Mouse (Mus musculus) forebrain, embryonic 14.5 days (tissue): ENCODE data around the gene Arhgap10. TPM values are rescaled to one million over a fixed set of nuclear protein-coding genes. Genes with fewer than 3 reads are reported as not detected.

Source experiments
- ATAC-seq: fragments of 200-750 bp; cut with Nextera tagmentation; 2 replicates; pipeline ENCODE4 v1.8.0; 2017; ENCODE audit warnings: mild to moderate bottlenecking, moderate library complexity
- DNase-seq: peaks from one replicate; pipeline ENCODE4 v3.0.0-alpha.2; 2015; ENCODE audit warnings: low spot score
- H3K27ac ChIP-seq: fragments of 300-500 bp; sonication (generic); 2 replicates; pipeline ENCODE4 v1.5.1; 2014; ENCODE audit warnings: low read depth, mild to moderate bottlenecking, control low read depth, low read length, moderate library complexity
- H3K27me3 ChIP-seq: fragments of 300-500 bp; sonication (generic); replicated peaks from 2 replicates; pipeline ENCODE4 v1.6.1; 2014; ENCODE audit warnings: low read length, control low read depth, mixed read lengths; ENCODE audit not compliant: control insufficient read depth, insufficient read depth
- H3K36me3 ChIP-seq: fragments of 300-500 bp; sonication (generic); 2 replicates; pipeline ENCODE4 v1.6.1; 2014; ENCODE audit warnings: low read length, control low read depth; ENCODE audit not compliant: control insufficient read depth, insufficient read depth
- H3K4me1 ChIP-seq: fragments of 300-500 bp; sonication (generic); 2 replicates; pipeline ENCODE4 v1.6.1; 2014; ENCODE audit warnings: antibody characterized with exemption, low read length, control low read depth; ENCODE audit not compliant: control insufficient read depth, insufficient read depth
- H3K4me2 ChIP-seq: fragments of 300-500 bp; sonication (generic); 2 replicates; pipeline ENCODE4 v1.6.1; 2014; ENCODE audit warnings: mild to moderate bottlenecking, control low read depth, low read length
- H3K4me3 ChIP-seq: fragments of 300-500 bp; sonication (generic); 2 replicates; pipeline ENCODE4 v1.5.1; 2014; ENCODE audit warnings: low read depth, low read length, control low read depth
- H3K9ac ChIP-seq: fragments of 300-500 bp; sonication (generic); 2 replicates; pipeline ENCODE4 v1.6.1; 2014; ENCODE audit warnings: mild to moderate bottlenecking, low read length, control low read depth, moderate library complexity
- H3K9me3 ChIP-seq: fragments of 300-500 bp; sonication (generic); replicated peaks from 2 replicates; pipeline ENCODE4 v1.6.1; 2016; ENCODE audit warnings: low read length, control low read depth, mixed read lengths; ENCODE audit not compliant: control insufficient read depth
- WGBS: fragments of 180-500 bp; shearing (Covaris S2); extraction: QIAGEN DNeasy Blood & Tissue Kit; methylation state at CpG from one replicate; pipeline ENCODE4 v1.1.7; 2014; 5-methylcytosine and 5-hydroxymethylcytosine counted together
- polyA plus RNA-seq: library from polyadenylated mRNA; unstranded; fragments of >200 nt; fragmentation: Nextera tagmentation; extraction: Ambion mirVana; gene quantifications from 2 replicates; pipeline ENCODE4 v1.2.1, GENCODE M21; 2014

Gene Arhgap10
- polyA plus RNA-seq, 1 experiment from 2014 or later = 3.6 TPM

DNA sequence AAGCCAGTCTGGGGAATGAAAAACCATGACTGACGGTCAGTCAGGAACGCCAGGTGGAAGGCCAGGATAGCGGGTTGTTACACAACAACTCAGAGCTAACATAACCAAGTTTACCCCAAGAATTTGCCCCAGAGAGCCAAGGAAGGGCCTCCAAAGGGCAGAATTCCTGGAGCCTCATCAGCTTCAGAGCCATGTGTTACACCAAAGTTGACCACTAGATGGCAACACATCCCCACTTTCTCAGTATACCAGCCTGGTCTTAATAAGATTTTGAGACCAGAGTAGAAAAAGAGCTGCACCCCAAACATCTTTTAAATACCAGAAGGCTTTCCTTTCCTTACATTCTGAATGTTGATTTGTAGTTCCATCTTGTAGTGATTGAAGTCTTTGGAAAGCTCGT lies 98.0 kb downstream of the Arhgap10 start:
- Histone ChIP-seq H3K4me3 (no peak overlapping the region), H3K27ac (no peak overlapping the region), H3K4me1 (no peaks in the 10 kb centered on the region), H3K9ac (no peak overlapping the region), H3K4me2 (no peak overlapping the region), H3K27me3 (no peaks in the 10 kb centered on the region), H3K9me3 (no peaks in the 10 kb centered on the region), H3K36me3 (no peaks in the 10 kb centered on the region)
- DNase-seq = peak; percentile 80
- 45% methylated on average over 4 of the region's 4 CpGs for WGBS
- ATAC-seq = peak; percentile 89

DNA sequence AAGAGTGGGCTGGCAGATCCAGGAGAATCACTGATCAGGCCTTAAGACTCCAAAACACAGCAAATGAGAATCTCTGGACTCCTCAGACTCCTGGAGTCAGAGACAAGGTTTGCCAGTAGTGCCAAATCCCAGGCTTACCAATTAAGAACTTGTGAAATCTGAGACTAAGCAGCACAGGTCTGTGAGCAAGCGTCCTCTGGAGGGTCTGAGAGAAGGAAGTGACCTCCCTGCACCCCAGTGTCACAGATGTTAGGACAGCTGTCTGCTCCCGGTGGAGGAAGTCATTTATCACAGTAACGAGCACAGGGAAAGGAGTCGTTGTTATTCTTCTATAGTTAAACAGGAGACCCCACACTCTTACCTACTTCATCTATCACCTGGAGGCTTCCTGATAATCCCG lies 101.0 kb downstream of the Arhgap10 start:
- no peak for ATAC-seq
- H3K9ac ChIP-seq = no peak overlapping the region
- no peaks in the 10 kb centered on the region for H3K27me3 ChIP-seq
- H3K36me3 ChIP-seq = no peaks in the 10 kb centered on the region
- no peaks in the 10 kb centered on the region for H3K4me1 ChIP-seq
- H3K9me3 ChIP-seq = no peaks in the 10 kb centered on the region
- no peak overlapping the region for H3K4me3 ChIP-seq
- no peak overlapping the region for H3K27ac ChIP-seq
- DNase-seq = no peak
- no peak overlapping the region for H3K4me2 ChIP-seq
- 35% methylated on average over 5 of the region's 5 CpGs for WGBS

DNA sequence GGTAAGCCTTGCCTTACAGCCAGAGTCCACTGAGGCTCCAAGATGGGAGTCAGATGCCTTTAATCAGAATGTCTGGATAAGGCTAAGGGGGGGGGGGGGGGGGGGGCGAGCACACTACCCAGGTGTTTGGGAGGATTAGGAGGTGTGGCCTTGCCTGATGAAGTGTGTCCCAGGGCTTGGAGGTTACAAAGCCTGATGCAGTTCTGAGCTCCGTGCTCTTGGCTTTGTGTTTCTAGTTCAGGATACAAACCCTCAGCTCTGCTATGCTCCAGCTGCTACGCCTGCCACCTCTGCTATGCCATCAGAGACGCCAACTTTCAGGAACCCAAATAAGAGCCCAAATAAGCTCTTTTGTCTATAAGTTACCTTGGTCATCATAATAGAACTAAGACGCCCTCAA lies 101.7 kb downstream of the Arhgap10 start:
- no peak overlapping the region for H3K27ac ChIP-seq
- DNase-seq = no peak

DNA sequence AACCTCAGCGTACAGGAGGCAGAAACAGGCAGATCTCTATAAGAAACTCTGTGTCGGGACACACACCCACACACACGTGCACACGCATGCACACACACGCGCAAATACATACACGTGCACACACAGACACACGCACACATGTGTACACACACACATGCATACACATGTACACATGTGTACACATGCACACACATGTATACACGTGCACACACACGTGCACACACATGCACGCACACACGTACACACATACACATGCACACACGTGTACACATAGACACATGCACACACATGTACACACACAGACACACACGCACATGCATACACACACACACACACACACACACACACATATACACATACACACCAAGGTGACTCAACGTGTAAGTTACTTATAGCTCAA lies 106.5 kb downstream of the Arhgap10 start:
- no peaks in the 10 kb centered on the region for H3K36me3 ChIP-seq
- WGBS = 98% methylated on average over 15 of the region's 15 CpGs
- H3K9me3 ChIP-seq = no peaks in the 10 kb centered on the region
- ATAC-seq (no peak), DNase-seq (no peak)
- H3K27me3 ChIP-seq = no peaks in the 10 kb centered on the region
- H3K4me2 ChIP-seq = no peak overlapping the region
- no peak overlapping the region for H3K27ac ChIP-seq
- no peak overlapping the region for H3K9ac ChIP-seq
- no peak overlapping the region for H3K4me3 ChIP-seq
- no peaks in the 10 kb centered on the region for H3K4me1 ChIP-seq

More for the DNA sequence above, 101.7 kb downstream of the Arhgap10 start:
- Histone ChIP-seq H3K27me3 (no peaks in the 10 kb centered on the region), H3K9ac (no peak overlapping the region), H3K4me3 (no peak overlapping the region), H3K9me3 (no peaks in the 10 kb centered on the region), H3K4me2 (no peak overlapping the region), H3K4me1 (no peaks in the 10 kb centered on the region), H3K36me3 (no peaks in the 10 kb centered on the region)
- 67% methylated on average over 5 of the region's 5 CpGs for WGBS
- ATAC-seq = no peak

DNA sequence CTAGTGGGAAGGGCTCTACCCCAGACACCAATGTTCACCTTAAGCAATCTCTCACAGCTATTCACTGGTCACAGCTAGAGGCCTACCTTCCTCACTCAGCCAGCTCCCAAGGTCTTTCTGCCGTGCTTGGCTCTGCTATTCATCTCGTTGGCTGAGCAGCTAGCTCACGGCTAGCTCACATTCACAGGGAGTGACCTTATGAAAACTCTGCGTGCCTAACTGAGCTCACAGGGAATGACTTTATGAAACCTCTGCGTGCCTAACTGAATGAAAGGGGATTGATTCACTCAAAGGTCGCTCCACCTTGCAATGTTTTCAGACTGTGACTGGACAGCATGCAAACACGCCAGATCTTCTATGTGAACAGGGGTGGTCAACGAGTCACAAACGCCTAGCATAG lies 107.4 kb downstream of the Arhgap10 start:
- H3K9ac ChIP-seq = no peak overlapping the region
- WGBS = 74% methylated on average over 9 of the region's 9 CpGs
- no peaks in the 10 kb centered on the region for H3K36me3 ChIP-seq
- no peak overlapping the region for H3K4me3 ChIP-seq
- no peak overlapping the region for H3K27ac ChIP-seq
- no peaks in the 10 kb centered on the region for H3K9me3 ChIP-seq
- no peak overlapping the region for H3K4me2 ChIP-seq
- DNase-seq (no peak), ATAC-seq (no peak)
- H3K27me3 ChIP-seq = no peaks in the 10 kb centered on the region
- no peaks in the 10 kb centered on the region for H3K4me1 ChIP-seq

DNA sequence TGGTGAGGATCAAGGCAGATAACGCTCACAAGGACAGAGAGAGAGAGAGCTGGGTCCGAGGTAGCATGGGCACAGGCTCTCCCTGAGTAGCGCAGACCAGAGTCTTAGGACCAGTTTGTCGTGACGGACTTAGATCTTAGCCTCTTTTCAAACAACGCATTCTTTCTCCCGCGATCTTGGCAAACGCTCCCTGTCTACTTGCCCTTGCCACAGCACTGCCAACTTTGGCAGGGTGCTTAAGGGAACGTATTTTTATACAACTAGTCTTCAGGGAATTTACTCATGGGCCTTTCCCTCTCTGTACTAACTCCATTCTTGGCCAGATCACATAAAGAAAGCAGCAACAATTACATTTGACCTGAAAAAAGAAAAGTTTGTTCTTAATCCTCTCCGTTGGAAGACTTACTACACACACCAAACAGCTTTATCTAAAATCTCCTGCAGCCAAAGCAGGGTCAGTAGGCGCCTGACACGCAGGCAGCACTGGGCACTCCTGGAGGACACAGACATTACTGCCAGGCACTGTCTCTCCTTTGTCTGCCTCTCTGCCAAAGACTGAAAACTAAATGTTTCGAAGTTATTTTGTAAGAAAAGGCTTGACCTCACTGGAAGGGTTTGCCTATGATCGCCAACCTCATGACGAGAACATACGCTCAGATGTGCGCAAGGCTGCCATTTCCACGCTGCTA lies 109.1 kb downstream of the Arhgap10 start:
- Histone ChIP-seq H3K4me1 (no peaks in the 10 kb centered on the region), H3K4me2 (no peak overlapping the region), H3K36me3 (no peaks in the 10 kb centered on the region), H3K4me3 (no peak overlapping the region), H3K27me3 (no peaks in the 10 kb centered on the region), H3K9me3 (no peaks in the 10 kb centered on the region), H3K9ac (no peak overlapping the region), H3K27ac (no peak overlapping the region)
- WGBS = 86% methylated on average over 19 of the region's 19 CpGs
- peak; percentile 17 for DNase-seq
- no peak for ATAC-seq

DNA sequence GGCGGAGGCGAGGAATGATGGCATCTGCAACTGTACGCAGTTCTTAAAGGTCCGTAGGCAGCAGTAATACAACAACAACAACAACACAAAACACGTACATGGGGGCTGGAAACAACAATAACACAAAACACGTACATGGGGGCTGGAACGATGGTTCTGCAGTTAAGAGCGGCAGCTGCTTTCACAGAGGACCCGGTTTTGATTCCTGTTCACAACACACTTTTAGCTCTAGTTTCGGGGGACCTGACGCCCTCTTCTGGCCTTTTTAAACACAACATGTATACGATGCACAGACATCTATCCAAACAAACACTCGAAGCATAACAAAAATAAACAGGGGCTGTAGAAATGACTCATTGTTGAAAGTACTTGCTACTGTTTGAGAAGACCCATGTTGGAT lies 110.9 kb downstream of the Arhgap10 start:
- no peaks in the 10 kb centered on the region for H3K9me3 ChIP-seq
- no peak overlapping the region for H3K27ac ChIP-seq
- H3K4me1 ChIP-seq = no peaks in the 10 kb centered on the region
- H3K27me3 ChIP-seq = no peaks in the 10 kb centered on the region
- H3K36me3 ChIP-seq = no peaks in the 10 kb centered on the region
- DNase-seq (no peak), ATAC-seq (no peak)
- no peak overlapping the region for H3K4me2 ChIP-seq
- no peak overlapping the region for H3K9ac ChIP-seq
- no peak overlapping the region for H3K4me3 ChIP-seq
- WGBS = 75% methylated on average over 13 of the region's 13 CpGs

DNA sequence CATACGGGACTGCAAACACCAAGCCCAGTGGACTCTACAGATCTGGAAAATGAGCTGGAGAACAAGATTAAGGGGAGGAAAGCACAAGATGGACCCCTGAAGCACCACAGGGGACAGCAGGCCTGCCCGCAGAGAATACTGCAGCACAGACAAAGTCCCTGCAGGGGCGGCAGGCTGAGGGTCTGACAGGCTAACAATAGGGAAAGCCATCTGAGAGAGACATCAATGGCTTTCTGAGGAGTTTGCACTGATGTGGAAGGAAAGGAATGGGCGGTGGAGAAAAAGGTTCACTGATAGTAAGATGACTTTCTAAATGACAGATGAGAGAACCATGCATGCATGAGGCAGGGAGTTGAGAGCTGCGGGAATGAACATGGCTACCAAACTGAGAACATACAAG lies 111.3 kb downstream of the Arhgap10 start:
- ATAC-seq (no peak), DNase-seq (no peak)
- Histone ChIP-seq H3K9me3 (no peaks in the 10 kb centered on the region), H3K4me1 (no peaks in the 10 kb centered on the region), H3K4me2 (no peak overlapping the region), H3K36me3 (no peaks in the 10 kb centered on the region), H3K9ac (no peak overlapping the region), H3K27me3 (no peaks in the 10 kb centered on the region), H3K27ac (no peak overlapping the region), H3K4me3 (no peak overlapping the region)
- WGBS = 25% methylated on average over 5 of the region's 5 CpGs

DNA sequence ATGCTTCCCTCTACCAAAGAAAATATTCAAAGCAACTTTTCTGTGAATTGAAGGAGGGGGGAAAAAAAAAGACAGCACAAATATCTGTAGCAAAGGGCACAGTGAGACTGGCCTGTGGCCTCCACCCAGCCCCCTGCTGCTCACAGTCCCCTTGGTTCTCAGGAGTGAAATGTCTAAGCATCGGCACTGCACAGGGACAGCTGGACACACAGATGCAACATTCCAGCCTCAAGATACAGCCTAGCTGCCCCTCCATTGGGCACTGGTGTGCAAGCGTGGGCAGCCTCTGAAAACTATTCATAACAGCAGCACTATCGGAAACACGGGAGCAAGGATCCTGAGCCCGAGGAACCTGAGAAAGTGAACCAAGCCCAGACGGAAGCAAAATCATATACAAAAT lies 113.7 kb downstream of the Arhgap10 start:
- Histone ChIP-seq H3K4me2 (no peak overlapping the region), H3K36me3 (no peaks in the 10 kb centered on the region), H3K27ac (no peak overlapping the region), H3K9ac (no peak overlapping the region), H3K27me3 (no peaks in the 10 kb centered on the region), H3K4me3 (no peak overlapping the region), H3K4me1 (no peaks in the 10 kb centered on the region), H3K9me3 (no peaks in the 10 kb centered on the region)
- ATAC-seq = no peak
- no peak for DNase-seq
- WGBS = 82% methylated on average over 6 of the region's 6 CpGs
